In genomic region chr12:33429387-33430160, GRCm38 (mm10) we compare ENCODE assay signal across 8 mouse cellular contexts. TPM values are rescaled to one million over a fixed set of nuclear protein-coding genes. Genes with fewer than 3 reads are reported as not detected.
DNase-seq lines count a peak whose midpoint lies in the region; ATAC-seq and TF ChIP-seq lines count a peak whose summit lies in the region.

Gene Twistnb (plus strand): TSS chr12:33429635.

- H3K4me3 ChIP-seq in CH12.LX (replicated peaks in 1 of 3; ENCODE audit: low read depth in 2 of 3, low read length in 2 of 3, poor library complexity in 1 of 3): peak within 1 kb of the TSS; percentile 88 to 99 (median 99)
- peak within 1 kb of the TSS; percentile 96 for H3K4me3 ChIP-seq in forebrain, embryonic 11.5 days (ENCODE audit: low read depth, low read length)
- peak within 1 kb of the TSS; percentile 72 for H3K4me3 ChIP-seq in heart, embryonic 16.5 days (ENCODE audit: low read length)
- peak within 1 kb of the TSS; percentile 95 for H3K4me3 ChIP-seq in liver, embryonic 15.5 days (replicated peaks)
- peak within 1 kb of the TSS; percentile 84 for H3K4me3 ChIP-seq in neural tube, embryonic 12.5 days

- peak; percentile 97 for ATAC-seq in forebrain, embryonic 11.5 days (replicated peaks; ENCODE audit: low FRiP score)
- ATAC-seq in heart, embryonic 16.5 days (replicated peaks; ENCODE audit: extremely low read depth, insufficient read depth, low FRiP score): peak; percentile 95
- ATAC-seq in liver, embryonic 15.5 days (ENCODE audit: insufficient read depth): peak; percentile 92
- ATAC-seq in neural tube, embryonic 12.5 days (ENCODE audit: low FRiP score, low read depth): peak; percentile 98

- dilution Hi-C loops in CH12.LX (cut with MboI; ENCODE audit: extremely low pct_ligation_motif_present, extremely low pct_unique_long_range_greater_than_20kb, low sequenced_read_pairs): no loop called here

- in situ Hi-C loops in CH12.LX (cut with MboI; ENCODE audit: low pct_ligation_motif_present, low pct_unique_long_range_greater_than_20kb, low sequenced_read_pairs): no loop called here

- peak; percentile 6 for TF ChIP-seq RAD21 in CH12.LX (IDR thresholded peaks at IDR 0.05; ENCODE audit: low read depth, low read length)

- H3K27ac ChIP-seq in CH12.LX (ENCODE audit: insufficient read depth, low read depth): peak within 1 kb of the TSS; percentile 17; the same call in 1 of the 2 replicates
- peak within 1 kb of the TSS; percentile 31; the same call in 1 of the 2 replicates for H3K27ac ChIP-seq in forebrain, embryonic 11.5 days (ENCODE audit: low read depth, low read length)
- peak within 1 kb of the TSS; percentile 50 for H3K27ac ChIP-seq in heart, embryonic 16.5 days (ENCODE audit: low read length)
- H3K27ac ChIP-seq in liver, embryonic 15.5 days (replicated peaks): peak within 1 kb of the TSS; percentile 74
- peak within 1 kb of the TSS; percentile 37; the same call in 1 of the 2 replicates for H3K27ac ChIP-seq in neural tube, embryonic 12.5 days

- no peak for TF ChIP-seq EP300 in CH12.LX (IDR thresholded peaks at IDR 0.05; ENCODE audit: low read length)

- peaks cover 32% of the 10 kb centered on the region for H3K79me2 ChIP-seq in CH12.LX (replicated peaks; ENCODE audit: control insufficient read depth, extremely low read depth, insufficient read depth, poor library complexity, severe bottlenecking)

- H3K9me3 ChIP-seq in CH12.LX (replicated peaks; ENCODE audit: low read length): no peaks in the 10 kb centered on the region
- H3K9me3 ChIP-seq in forebrain, embryonic 11.5 days (ENCODE audit: control insufficient read depth, low read length): no peaks in the 10 kb centered on the region
- H3K9me3 ChIP-seq in heart, embryonic 16.5 days (replicated peaks; ENCODE audit: control insufficient read depth, low read length): no peaks in the 10 kb centered on the region
- H3K9me3 ChIP-seq in liver, embryonic 15.5 days (replicated peaks): no peaks in the 10 kb centered on the region
- H3K9me3 ChIP-seq in neural tube, embryonic 12.5 days: no peaks in the 10 kb centered on the region

- peak; percentile 62 to 77 for TF ChIP-seq CTCF in CH12.LX (conservative IDR thresholded peaks at IDR 0.05 in 1 of 2, IDR thresholded peaks at IDR 0.05 in 1 of 2; ENCODE audit: low read depth in 2 of 2, low read length in 2 of 2)

- H3K4me1 ChIP-seq in CH12.LX (ENCODE audit: control insufficient read depth in 1 of 2, insufficient read depth in 2 of 2): peaks cover 4 to 27% of the 10 kb centered on the region in 2 experiments
- no peaks in the 10 kb centered on the region; the same call in 1 of the 2 replicates for H3K4me1 ChIP-seq in forebrain, embryonic 11.5 days (replicated peaks; ENCODE audit: control insufficient read depth, insufficient read depth, low read length)
- peaks cover 5% of the 10 kb centered on the region for H3K4me1 ChIP-seq in heart, embryonic 16.5 days (ENCODE audit: control insufficient read depth, insufficient read depth, low read length)
- H3K4me1 ChIP-seq in liver, embryonic 15.5 days (replicated peaks): peaks cover 7% of the 10 kb centered on the region
- H3K4me1 ChIP-seq in neural tube, embryonic 12.5 days: peaks cover 6% of the 10 kb centered on the region

- H3K4me2 ChIP-seq in CH12.LX (ENCODE audit: insufficient read depth, low read depth, poor library complexity, severe bottlenecking): peak within 1 kb of the TSS; percentile 99
- peak within 1 kb of the TSS; percentile 64 for H3K4me2 ChIP-seq in forebrain, embryonic 11.5 days (ENCODE audit: low read depth, low read length, severe bottlenecking)
- peak within 1 kb of the TSS; percentile 77 for H3K4me2 ChIP-seq in heart, embryonic 16.5 days (ENCODE audit: low read depth, low read length)
- H3K4me2 ChIP-seq in liver, embryonic 15.5 days: peak within 1 kb of the TSS; percentile 78
- H3K4me2 ChIP-seq in neural tube, embryonic 12.5 days (replicated peaks): peak within 1 kb of the TSS; percentile 79

- peak; percentile 90 for TF ChIP-seq POLR2A in CH12.LX (IDR thresholded peaks at IDR 0.05; ENCODE audit: low read depth, low read length)

- DNase-seq in CH12.LX (ENCODE audit: extremely low read depth): peak; percentile 98
- peak; percentile 95 for DNase-seq in c-Kit-positive CD71-positive TER-119-negative erythroid progenitor cells, embryonic 14.5 days (ENCODE audit: low read depth)
- DNase-seq in forebrain, embryonic 11.5 days (ENCODE audit: low spot score): peak; percentile 98
- DNase-seq in kidney, postnatal 36 days: peak; percentile 98 to 100
- DNase-seq in telencephalon, adult 2 months (ENCODE audit: low read depth, low spot score): peak; percentile 96

- H3K9ac ChIP-seq in CH12.LX (ENCODE audit: insufficient read depth, low read depth): peak within 1 kb of the TSS; percentile 69
- H3K9ac ChIP-seq in forebrain, embryonic 11.5 days (ENCODE audit: low read length): peak within 1 kb of the TSS; percentile 83
- peak within 1 kb of the TSS; percentile 86 for H3K9ac ChIP-seq in heart, embryonic 16.5 days (ENCODE audit: low read length)
- peak within 1 kb of the TSS; percentile 84 for H3K9ac ChIP-seq in liver, embryonic 15.5 days
- H3K9ac ChIP-seq in neural tube, embryonic 12.5 days: peak within 1 kb of the TSS; percentile 87

- WGBS in forebrain, embryonic 11.5 days: under 1% methylated on average over 66 of the region's 66 CpGs
- WGBS in heart, embryonic 16.5 days: under 1% methylated on average over 66 of the region's 66 CpGs
- under 1% methylated on average over 66 of the region's 66 CpGs for WGBS in liver, embryonic 15.5 days (ENCODE audit: insufficient replicate concordance)
- under 1% methylated on average over 66 of the region's 66 CpGs for WGBS in neural tube, embryonic 12.5 days

- H3K27me3 ChIP-seq in CH12.LX (replicated peaks): no peaks in the 10 kb centered on the region
- no peaks in the 10 kb centered on the region for H3K27me3 ChIP-seq in forebrain, embryonic 11.5 days (ENCODE audit: control insufficient read depth, insufficient read depth, low read length)
- no peaks in the 10 kb centered on the region for H3K27me3 ChIP-seq in heart, embryonic 16.5 days (ENCODE audit: control insufficient read depth, insufficient read depth, low read length)
- no peaks in the 10 kb centered on the region; the same call in 1 of the 2 replicates for H3K27me3 ChIP-seq in liver, embryonic 15.5 days
- no peaks in the 10 kb centered on the region for H3K27me3 ChIP-seq in neural tube, embryonic 12.5 days (replicated peaks)

- H3K36me3 ChIP-seq in CH12.LX (replicated peaks in 1 of 2; ENCODE audit: control insufficient read depth in 1 of 2, insufficient read depth in 1 of 2, low read length in 1 of 2): peaks cover 7 to 11% of the 10 kb centered on the region in 2 experiments
- H3K36me3 ChIP-seq in forebrain, embryonic 11.5 days (ENCODE audit: control insufficient read depth, insufficient read depth, low read length): no peaks in the 10 kb centered on the region
- no peaks in the 10 kb centered on the region for H3K36me3 ChIP-seq in heart, embryonic 16.5 days (ENCODE audit: control insufficient read depth, insufficient read depth)
- H3K36me3 ChIP-seq in liver, embryonic 15.5 days (replicated peaks): no peaks in the 10 kb centered on the region
- peaks cover 3% of the 10 kb centered on the region; the same call in 1 of the 2 replicates for H3K36me3 ChIP-seq in neural tube, embryonic 12.5 days

TF ChIP-seq in CH12.LX, 34 proteins besides CTCF, POLR2A, EP300 and RAD21 (continues in another document):
- TF ChIP-seq MAZ (IDR thresholded peaks at IDR 0.05; ENCODE audit: low read depth, low read length) (0 out of 2 replicates have a peak, but pooled peaks have one; percentile 26), ELF1 (IDR thresholded peaks at IDR 0.05; ENCODE audit: low read depth, low read length) (peak; percentile 64; the same call in 1 of the 2 replicates), MYC (IDR thresholded peaks at IDR 0.05; ENCODE audit: low read depth, low read length) (peak; percentile 81), RCOR1 (conservative IDR thresholded peaks at IDR 0.05; ENCODE audit: low read depth, low read length) (no peak), SMC3 (IDR thresholded peaks at IDR 0.05; ENCODE audit: low read depth, low read length) (peak; percentile 45), JUN (IDR thresholded peaks at IDR 0.05; ENCODE audit: insufficient read depth, low read depth, low read length) (no peak), ZNF384 (IDR thresholded peaks at IDR 0.05; ENCODE audit: low read depth, low read length) (no peak), CHD1 (IDR thresholded peaks at IDR 0.05; ENCODE audit: low read depth, low read length) (no peak), KAT2A (IDR thresholded peaks at IDR 0.05; ENCODE audit: insufficient replicate concordance, low read length) (no peak), HCFC1 (IDR thresholded peaks at IDR 0.05; ENCODE audit: low read depth, low read length) (peak; percentile 85), MAX (IDR thresholded peaks at IDR 0.05; ENCODE audit: low read length) (peak; percentile 83), UBTF (IDR thresholded peaks at IDR 0.05; ENCODE audit: low read depth, low read length) (0 out of 2 replicates have a peak, but pooled peaks have one; percentile 57), POLR2AphosphoS2 (IDR thresholded peaks at IDR 0.05; ENCODE audit: low read depth, low read length) (no peak), USF2 (conservative IDR thresholded peaks at IDR 0.05; ENCODE audit: low read depth, low read length) (no peak), CHD2 (IDR thresholded peaks at IDR 0.05; ENCODE audit: low read length) (no peak), NRF1 (IDR thresholded peaks at IDR 0.05; ENCODE audit: low read depth, low read length) (peak; percentile 41), MAFK (IDR thresholded peaks at IDR 0.05; ENCODE audit: insufficient replicate concordance, low read length) (no peak), MEF2A (IDR thresholded peaks at IDR 0.05; ENCODE audit: borderline replicate concordance, low read depth, low read length) (peak; percentile 74), USF1 (IDR thresholded peaks at IDR 0.05; ENCODE audit: low read depth, low read length) (no peak), TCF12 (IDR thresholded peaks at IDR 0.05; ENCODE audit: low read depth, low read length) (peak; percentile 71), SIN3A (IDR thresholded peaks at IDR 0.05; ENCODE audit: low read length) (peak; percentile 89), GABPA (IDR thresholded peaks at IDR 0.05; ENCODE audit: insufficient replicate concordance, low read depth, low read length) (peak; percentile 45; the same call in 1 of the 2 replicates), IRF4 (IDR thresholded peaks at IDR 0.05; ENCODE audit: low read depth, low read length) (peak; percentile 78)

RNA-seq across cellular contexts. Expression of gene Twistnb, which starts in this region (rescaled TPM):
- total RNA-seq in CH12.LX (2012; rRNA removed) (19.2 and 20.5 TPM in 2 replicates), CH12.LX (2014; rRNA removed) (51.2 and 60.2 TPM in 2 replicates)
- polyA plus RNA-seq in CH12.LX (2012; ENCODE audit: insufficient read length, low read depth): 33.1 and 34.4 TPM in 2 replicates
- polyA plus RNA-seq in forebrain, embryonic 11.5 days (2014; fragmentation: Nextera tagmentation; extraction: Ambion mirVana): 42.6 and 46.3 TPM in 2 replicates
- 31.8 and 38.4 TPM in 2 replicates for polyA plus RNA-seq in heart, embryonic 16.5 days (2015; fragmentation: Nextera tagmentation; extraction: Ambion mirVana)
- polyA plus RNA-seq in liver, embryonic 15.5 days (2015; fragmentation: Nextera tagmentation; extraction: Ambion mirVana): 23.8 and 25.4 TPM in 2 replicates
- 35.5 and 53.0 TPM in 2 replicates for polyA plus RNA-seq in neural tube, embryonic 12.5 days (2016; fragmentation: Nextera tagmentation; extraction: Ambion mirVana)

Comparison
In these comparisons a context has a peak if more than half of its experiments do, and no peak if none do; other contexts are left out.
1. Peak in every context shown above with its lines: DNase-seq, ATAC-seq, H3K4me3 ChIP-seq and H3K27ac ChIP-seq.
2. H3K27ac ChIP-seq: peak in every context shown above with its lines; median percentile 74 in liver, embryonic 15.5 days; 50 in heart, embryonic 16.5 days; 37 in neural tube, embryonic 12.5 days; 31 in forebrain, embryonic 11.5 days; 17 in CH12.LX.